Mouse (Mus musculus) c-Kit-negative CD71-positive TER-119-positive erythroid progenitor cells, embryonic 14.5 days (primary cell): Measurements from ENCODE around the gene Leng8.

Experiments
- DNase-seq: peaks from one replicate; pipeline ENCODE4 v3.0.0-alpha.2; 2013; ENCODE audit warnings: low read depth, low spot score

Gene Leng8

DNA sequence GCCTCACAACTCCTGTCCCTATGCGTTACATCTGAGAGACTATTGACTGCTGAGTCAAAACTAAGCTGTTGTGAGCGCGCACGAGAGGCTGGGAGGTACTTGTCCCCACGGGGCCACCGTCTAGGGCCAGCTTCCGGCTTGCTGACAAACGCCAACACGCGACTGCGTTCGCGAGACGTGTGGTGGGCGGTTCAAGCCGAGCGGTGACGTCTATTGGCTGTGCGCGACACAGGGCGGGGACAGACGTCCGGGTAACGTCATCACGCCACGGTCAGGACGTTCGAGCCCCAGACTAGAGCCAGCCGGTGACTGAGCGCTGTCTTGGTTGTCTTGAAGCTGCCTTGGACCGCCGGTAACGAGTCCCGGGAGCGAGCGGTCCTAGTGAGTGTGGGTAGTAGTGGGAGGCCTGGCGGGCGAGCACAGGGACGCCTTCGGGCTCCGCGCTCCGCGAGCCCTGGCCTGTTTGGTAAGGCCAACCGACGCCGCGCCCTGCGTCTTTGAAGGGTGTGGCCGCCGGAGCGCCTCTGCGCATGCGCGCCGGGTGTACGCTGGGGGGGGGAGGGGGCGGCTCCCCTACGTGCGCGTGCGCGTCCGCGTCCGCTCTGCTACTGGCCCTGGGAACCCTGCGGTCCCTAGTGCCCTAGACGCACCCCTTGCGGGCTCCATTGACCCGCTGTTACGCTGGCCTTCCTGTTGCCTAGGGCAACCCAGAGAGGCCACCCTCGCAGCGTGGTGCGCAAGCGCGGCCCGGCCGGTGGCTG, at the start of gene Leng8:
Gene Leng8, plus strand, starts transcription at position 269 of the 761 bp plus-strand sequence.
- peak; percentile 96 for DNase-seq

DNA sequence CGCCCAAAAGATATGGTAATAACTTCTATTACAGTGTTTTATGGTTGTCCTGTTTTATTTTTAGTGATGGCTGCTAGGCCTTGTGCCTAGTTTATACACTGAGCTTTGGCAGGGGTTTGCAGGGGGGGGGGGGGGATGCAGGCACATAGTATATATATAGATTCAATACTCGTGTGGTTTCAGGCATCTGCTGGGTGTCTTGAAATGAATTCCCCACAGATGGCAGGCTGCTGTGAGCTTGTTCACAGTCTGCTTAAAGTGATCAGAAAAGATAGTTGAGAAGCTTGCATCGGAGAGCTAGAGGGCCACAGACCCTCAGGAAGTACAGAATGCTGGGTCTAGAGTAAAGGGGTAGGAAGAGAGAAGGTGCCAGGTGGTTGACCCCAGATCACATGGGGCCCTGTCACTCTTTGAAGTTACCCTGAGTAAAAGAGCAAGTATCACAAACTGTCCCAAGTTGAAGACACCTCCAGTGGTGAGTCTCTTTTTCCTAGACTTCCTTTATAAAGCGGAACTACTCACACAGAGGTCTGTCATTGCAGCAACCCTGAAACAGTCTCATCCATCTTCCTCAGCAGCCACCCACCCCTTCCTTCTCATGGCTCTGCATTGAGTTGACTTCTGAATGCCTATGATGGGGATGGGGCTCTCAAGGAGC, 49.5 kb upstream of the Leng8 start:
- DNase-seq: no peak

DNA sequence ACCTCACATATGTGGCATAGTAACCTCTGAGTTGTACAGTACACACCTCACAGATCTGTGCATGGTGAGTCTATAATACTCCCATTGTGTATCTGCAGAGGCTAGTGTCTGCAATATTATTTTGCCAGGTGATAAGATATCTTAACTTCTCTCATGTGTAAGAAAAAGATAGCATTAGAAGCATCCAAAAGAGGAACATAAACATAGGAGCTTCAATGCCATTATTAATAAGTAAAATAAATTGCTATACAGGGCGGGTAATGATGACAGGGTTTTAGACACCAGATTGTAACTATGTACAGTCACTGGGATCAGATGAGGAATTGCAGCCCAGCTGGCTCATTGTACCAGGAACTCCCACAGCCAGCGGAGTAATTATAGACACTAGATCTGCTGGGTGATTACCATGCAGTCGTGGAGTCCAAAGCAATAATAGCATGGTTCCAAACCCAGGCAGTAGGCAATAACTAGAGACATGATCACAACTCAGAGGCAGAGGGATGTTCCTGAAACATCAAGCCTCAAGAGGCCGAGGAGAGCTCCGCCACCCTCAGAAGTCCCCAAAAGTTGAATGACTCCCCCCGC, 48.9 kb upstream of the Leng8 start:
- DNase-seq: no peak

DNA sequence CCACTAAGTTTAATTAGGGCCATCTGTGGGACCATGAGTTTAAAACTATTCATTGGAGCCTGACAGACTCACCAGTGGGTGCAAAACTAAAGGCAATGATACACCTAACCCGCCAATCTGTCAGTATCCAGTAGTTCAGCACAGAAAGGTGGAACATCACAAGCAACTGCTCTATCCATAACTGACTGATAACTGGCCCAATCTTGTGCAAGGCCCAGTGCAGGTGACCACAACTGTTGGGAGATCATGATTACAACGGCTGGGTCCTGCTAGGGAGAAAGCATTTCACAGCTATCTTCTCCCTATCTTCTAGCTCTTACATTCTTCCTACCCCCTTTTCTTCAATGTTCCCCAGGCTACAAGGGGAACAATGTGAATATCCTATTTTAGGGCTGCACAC, 48.2 kb upstream of the Leng8 start:
- no peak for DNase-seq

DNA sequence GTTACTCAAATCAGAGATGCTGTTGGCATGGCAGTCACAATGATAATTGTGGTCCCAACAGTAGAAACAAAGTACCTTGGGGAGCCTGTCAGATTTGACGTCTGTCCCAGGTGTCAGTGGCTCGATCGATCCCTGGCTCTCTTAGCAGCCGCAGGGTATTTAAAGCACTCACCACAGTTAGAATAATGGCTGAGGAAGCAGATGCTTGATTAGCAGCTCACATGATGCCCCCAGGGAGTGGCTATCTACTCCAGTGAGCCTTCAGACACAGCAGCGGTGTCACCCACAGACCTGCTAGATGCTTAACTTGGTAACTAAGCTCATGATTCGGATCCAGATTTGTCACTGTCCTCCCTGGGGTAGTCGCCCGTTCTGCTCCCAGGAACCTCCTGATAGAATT, 45.7 kb upstream of the Leng8 start:
- DNase-seq: no peak

DNA sequence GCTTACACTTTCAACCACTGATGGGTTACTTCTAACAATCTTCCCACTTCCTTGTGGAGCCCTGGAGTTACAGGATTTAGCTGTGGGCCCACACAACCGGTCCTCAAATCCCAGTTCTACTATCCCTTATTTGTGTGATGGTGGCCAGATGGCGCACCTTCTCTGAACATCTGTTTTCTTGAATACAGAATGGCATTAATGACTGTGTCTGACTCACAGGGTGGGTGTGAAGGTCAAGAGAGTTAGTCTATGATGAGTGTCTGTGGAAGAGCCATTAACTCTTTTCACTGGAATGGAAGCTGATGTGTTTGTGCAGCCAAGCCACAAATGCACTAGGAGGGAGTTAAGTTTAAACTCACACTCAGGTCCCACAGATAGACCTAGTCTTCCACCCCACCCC, 38.5 kb upstream of the Leng8 start:
- DNase-seq: no peak

DNA sequence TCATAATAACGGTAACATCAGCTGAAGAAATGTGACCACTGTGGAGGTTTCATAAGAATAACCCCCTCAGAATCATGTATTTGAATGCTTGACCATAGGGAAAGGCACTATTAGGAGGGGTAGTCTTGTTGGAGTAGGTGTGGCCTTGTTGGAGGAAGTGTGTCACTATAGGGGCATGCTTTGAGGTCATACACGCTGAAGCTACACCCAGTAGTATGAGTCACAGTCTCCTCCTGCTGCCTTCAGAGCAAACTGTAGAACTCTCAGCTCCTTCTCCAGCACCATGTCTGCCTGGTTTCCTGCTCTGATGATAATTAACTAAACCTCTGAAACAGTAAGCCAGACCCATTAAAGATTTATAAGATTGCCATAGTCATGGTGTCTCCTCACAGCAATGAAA, 38.0 kb upstream of the Leng8 start:
- no peak for DNase-seq

DNA sequence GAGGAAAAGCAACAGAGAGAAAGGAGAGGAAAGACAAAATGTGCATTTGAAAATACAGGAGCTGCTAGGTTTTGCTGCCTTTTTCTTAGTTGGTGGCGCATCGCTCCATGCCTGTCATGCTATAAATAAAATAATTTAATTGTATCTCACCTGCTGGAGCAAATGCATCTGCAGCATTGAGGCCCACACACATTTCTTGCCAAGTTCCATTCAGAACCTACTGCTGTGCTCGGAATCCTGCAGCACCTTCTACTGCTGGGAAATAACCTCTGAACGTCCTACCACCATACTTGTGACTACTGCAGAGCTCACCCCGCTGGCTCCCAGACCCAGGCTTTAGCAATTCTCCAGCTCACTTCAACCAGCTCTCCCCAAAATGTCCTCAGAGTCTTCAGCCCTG, 35.7 kb upstream of the Leng8 start:
- DNase-seq: no peak

DNA sequence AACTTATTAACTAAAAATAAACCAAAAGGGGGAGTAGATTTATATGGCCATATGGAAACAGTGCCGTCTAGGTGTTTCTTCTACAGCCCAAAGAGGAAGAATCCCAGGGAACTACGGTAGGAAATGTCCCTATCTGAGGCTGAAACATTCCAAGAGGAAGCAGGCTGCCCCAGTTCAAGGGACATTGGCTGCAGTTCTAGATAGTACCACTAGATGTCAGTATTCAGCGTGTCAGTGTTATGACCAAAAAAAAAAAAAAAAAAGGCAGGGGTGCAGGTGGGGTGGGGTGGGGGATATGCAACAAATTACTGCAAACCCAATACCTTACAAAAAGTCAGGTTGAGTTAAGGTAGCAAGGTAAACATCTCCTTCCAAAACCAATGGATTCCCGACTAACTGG, 33.4 kb upstream of the Leng8 start:
- peak; percentile 19 for DNase-seq

DNA sequence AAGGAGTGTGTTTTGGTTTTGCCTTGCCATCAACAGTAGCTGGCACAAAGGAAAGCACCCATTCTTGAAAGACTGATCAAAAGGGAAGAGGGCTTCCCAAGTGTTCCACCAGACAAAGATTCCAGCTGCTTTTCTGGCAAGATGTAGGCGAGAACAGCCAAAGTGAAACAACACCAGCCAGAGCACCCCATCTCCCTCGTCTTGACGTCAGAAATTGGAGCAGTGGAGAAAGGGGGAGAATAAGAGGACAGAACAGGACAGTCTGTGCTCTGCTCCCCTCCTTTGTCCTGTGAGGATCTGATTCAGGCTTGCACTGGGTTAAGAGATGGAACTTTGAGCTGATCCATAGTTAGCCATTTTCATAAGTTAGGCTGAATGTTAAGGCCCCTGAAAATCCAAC, 25.1 kb upstream of the Leng8 start:
- DNase-seq: no peak

DNA sequence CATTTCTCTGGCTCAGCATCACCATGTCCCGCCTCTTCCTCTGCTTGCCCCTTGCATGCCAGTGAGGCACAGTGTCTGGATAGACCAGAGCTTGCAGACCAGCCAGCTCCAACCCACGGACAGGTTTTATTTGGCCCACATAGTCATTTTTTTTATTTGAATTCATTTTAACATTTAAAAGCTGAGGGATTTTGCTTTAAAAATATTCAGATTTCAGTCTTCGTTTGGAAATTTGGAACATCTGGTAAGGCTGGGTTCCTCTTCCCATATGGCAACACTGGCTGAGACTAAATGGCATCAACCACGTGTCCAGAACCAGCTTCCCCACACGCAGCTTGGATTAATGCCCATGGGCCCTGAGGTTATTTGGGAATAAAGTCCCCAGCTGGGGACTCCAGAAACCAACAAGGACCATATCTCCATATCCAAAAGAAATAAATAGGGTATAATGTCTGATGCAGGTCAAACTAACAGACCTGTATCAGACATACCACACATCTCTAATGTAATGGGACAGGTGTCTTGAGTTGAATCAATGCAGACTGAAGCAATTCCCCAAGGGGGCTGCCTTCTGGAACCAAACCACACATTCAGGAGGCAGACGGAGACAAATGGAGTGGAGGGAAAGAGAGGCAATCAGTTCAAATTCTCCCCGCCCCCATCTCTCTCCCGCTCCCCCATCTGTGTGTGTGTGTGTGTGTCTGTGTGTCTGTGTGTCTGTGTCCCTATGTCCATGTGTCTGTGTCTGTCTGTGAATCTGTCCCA, 19.6 kb upstream of the Leng8 start:
- no peak for DNase-seq

DNA sequence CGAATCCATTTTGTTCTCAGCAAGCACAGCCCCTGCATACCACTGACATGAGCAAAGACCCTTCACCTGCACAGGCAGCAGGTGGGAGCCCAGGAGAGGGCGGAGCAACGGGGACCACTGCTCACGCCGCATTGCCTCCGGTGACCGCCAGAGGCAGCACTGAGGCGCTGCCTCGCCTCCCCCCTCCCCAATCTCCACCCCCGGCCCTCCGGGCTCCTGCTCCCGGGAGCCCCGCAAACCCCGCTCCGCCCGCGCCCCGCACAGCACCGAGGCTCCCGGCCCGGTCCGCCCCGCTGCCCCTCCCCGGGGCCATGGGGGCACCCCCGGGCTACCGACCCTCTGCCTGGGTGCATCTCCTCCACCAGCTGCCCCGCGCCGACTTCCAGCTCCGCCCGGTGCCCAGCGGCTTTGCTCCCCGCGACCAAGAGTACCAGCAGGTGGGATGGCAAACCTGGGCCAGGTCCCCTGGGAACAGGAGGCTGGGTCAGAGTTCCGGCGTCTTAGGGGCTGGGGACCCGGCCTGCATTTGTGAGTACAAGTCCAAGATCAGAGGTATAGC, 17.4 kb upstream of the Leng8 start, which contains the start of gene Ttyh1:
Gene Ttyh1, plus strand, starts transcription at position 65 of the 559 bp plus-strand sequence.
- no peak for DNase-seq

DNA sequence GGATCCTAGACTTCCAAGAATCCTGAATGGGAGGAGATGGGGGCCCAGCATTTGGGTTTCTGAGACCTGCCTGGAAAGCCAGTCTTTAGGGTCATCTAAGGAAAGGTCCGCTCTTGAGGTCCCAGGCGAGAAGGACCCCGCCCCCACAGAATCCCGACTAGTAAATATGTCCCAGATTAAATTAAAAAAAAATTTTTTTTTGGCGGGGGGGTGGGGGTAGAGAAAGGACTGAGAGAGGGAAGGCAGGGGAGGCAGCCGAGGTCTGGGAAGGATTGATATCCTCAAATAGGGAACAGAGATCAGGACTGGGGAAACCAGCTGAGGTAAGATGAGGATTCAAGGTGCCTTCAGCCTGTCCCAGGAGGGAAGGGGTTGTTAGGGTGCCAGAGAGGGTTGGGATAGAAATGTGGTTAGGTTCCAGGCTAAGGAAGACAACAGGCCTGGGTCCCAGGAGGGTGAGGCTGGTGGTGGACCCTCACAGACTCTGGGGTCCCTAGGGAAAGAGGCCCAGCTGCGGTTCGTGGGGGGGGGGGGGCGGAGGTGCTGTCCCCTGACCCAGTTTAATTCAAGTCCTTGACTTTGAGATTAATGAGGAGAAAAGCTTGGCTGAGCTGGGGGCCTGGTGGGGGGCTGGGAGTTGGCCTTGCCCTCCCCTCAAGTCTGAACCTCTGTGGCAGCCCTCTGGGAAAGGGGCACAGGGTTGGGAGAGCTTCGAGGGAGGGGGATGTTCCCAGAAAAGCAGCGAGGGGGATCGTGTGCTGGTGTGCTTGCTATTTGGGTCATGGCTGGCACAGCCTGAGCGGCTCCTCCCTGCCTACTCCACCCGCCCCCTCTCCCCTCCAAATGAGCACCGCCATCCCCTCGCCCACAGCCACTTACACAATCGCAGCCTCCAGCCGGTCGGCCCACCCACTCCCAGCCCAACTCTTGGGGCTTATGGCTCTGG, 16.6 kb upstream of the Leng8 start:
- DNase-seq: no peak

DNA sequence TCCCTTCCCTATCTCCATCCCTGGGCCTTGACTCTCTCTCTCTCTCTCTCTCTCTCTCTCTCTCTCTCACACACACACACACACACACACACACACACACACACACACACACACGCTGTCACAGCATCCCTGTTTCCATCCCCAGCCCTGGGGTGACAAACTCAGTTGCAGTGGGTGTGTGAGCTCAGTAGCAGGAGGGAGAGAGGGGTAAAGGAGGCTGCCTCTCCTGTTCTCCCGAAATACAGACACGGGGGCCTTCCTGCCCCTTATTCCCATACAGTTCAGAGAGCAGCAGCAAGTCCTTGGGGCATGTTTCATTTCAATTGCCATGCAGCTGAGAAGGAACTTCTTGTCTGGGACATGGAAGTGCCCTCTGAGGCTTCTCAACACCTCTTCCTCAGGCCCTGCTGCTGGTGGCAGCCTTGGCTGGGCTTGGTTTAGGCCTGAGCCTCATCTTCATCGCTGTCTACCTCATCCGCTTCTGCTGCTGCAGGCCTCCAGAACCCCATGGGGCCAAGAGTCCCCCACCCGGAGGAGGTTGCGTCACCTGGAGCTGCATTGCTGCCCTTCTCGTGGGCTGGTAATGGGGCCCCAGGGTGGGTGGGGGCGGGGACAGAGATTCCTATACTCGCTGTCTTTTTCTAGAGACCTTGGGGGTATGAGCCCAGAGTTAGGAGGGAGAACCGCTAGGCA, 14.6 kb upstream of the Leng8 start:
- no peak for DNase-seq

DNA sequence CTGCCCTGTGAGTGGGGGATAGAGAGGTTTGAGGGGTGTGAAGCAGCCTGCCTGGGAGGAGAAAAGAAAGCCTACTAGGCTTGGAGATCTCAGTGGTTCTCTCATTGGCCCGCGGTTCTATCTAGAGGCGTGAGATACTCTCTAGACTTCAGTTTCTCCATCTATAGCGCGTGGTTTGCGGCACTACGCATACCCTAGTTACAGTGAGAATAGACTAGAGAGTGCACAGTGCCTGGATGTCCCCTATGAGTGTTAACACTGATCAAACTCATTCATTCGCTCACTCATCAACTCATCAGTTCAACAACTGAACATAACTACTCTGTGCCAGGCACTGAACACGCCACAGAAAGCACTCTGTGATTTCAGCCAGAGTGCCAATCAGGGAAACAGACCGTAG, 14.1 kb upstream of the Leng8 start:
- DNase-seq: no peak

DNA sequence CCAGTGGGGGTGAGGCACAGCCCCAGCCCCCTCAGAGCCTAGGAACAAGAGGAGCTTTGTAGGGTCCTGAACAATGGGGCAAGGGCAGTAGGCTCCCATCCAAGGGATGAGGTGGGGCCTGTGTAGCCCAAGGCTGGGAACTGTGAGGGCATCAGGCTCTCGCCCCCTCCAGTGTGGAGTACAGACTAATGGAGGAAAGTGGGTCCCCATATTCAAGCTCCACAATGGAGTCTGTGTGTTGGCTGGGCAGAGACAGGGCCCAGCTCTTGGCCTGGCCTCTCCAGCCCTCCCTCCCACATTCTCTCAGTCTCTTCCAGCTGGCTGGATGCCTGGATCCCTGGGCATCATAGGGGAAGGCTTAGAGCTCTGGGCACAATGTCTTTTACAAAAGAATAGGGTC, 13.1 kb upstream of the Leng8 start:
- DNase-seq: no peak

DNA sequence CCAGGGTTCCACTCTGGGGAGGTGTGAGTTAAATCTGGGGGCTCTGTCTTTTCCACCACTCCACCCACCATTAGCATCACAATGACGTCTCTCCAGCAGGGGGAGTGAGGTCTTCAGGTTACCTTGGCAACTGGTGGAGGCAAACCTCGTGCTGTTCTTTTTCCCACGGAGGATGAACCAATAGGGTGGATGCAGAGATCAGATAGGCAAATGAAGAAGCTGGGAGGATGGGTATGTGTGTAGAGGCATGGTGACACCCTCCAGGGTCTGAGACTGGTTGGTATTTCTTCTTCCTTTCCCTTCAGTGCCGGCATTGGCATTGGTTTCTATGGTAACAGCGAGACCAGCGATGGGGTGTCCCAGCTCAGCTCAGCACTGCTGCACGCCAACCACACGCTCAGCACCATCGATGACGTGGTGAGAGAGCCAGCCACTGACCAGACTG, 12.5 kb upstream of the Leng8 start:
- DNase-seq: no peak

DNA sequence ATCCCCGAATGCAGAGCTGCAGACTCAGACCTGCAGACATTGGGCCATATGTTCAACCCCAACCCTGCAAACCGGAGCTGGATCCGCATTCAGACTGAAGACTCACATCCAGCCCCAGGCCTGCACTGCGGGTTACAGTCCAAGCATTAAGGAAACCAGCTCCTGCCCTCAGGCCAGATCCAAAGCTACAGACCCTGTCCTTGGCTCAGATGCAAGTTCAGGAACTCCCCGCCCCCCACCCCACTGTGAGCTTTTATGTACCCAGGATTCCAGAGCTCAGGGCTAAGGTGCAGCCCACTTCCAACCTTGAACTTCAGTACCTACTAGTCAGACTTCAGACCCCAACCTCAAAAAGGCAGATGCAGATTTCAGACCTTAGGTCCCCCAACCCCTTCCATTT, 12.0 kb upstream of the Leng8 start:
- no peak for DNase-seq

DNA sequence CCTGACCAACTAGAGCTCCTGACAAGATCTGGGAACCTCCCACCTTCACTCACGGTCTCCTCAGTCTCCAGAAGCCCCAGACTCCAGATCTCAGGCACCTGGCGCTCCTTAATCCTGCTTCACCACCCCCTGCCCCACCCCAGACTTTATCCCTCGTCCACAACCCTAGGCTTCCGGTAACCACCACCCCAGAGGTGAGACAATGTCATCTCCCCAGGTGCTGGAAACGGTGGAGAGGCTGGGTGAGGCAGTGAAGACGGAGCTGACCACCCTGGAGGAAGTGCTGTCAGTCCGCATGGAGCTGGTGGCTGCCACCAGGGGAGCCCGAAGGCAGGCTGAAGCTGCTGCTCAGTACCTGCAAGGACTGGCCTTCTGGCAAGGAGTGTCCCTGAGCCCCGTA, 11.5 kb upstream of the Leng8 start:
- DNase-seq: no peak
